ENCODE assay signal across 8 mouse cellular contexts in genomic region chr5:36620409-36621057, GRCm38 (mm10). TPM values are rescaled to one million over a fixed set of nuclear protein-coding genes. Genes with fewer than 3 reads are reported as not detected.
DNase-seq lines count a peak whose midpoint lies in the region; ATAC-seq and TF ChIP-seq lines count a peak whose summit lies in the region.

No protein-coding gene starts in this region.

- H3K9me3 ChIP-seq in kidney, embryonic 15.5 days (replicated peaks): no peaks in the 10 kb centered on the region
- no peaks in the 10 kb centered on the region for H3K9me3 ChIP-seq in heart, embryonic 15.5 days (replicated peaks)
- no peaks in the 10 kb centered on the region for H3K9me3 ChIP-seq in midbrain, embryonic 13.5 days

- 70% methylated on average over 8 of the region's 8 CpGs for WGBS in kidney, embryonic 15.5 days
- 34% methylated on average over 8 of the region's 8 CpGs for WGBS in bone marrow, adult 2 months
- WGBS in heart, embryonic 15.5 days: 34% methylated on average over 8 of the region's 8 CpGs
- 88% methylated on average over 8 of the region's 8 CpGs for WGBS in midbrain, embryonic 13.5 days

- no peak overlapping the region for H3K4me2 ChIP-seq in kidney, embryonic 15.5 days
- H3K4me2 ChIP-seq in heart, embryonic 15.5 days: peak overlapping the region; percentile 48
- H3K4me2 ChIP-seq in midbrain, embryonic 13.5 days (replicated peaks): no peak overlapping the region

- DNase-seq in kidney, postnatal 4 days: no peak
- peak; percentile 47 for DNase-seq in lung, postnatal 36 days
- DNase-seq in right cerebral cortex, adult 2 months (ENCODE audit: low spot score in 2 of 2): no peak
- no peak for DNase-seq in testis, postnatal 10 days (ENCODE audit: low spot score)

- H3K27ac ChIP-seq in kidney, embryonic 15.5 days: peak overlapping the region; percentile 55; the same call in 1 of the 2 replicates
- H3K27ac ChIP-seq in bone marrow, adult 2 months (ENCODE audit: control insufficient read depth, insufficient read depth, low read depth, low read length, poor library complexity): peak overlapping the region; percentile 93
- H3K27ac ChIP-seq in heart, embryonic 15.5 days: peak overlapping the region; percentile 80
- H3K27ac ChIP-seq in midbrain, embryonic 13.5 days: no peak overlapping the region

- H3K27me3 ChIP-seq in kidney, embryonic 15.5 days: no peaks in the 10 kb centered on the region
- no peaks in the 10 kb centered on the region for H3K27me3 ChIP-seq in heart, embryonic 15.5 days
- no peaks in the 10 kb centered on the region for H3K27me3 ChIP-seq in midbrain, embryonic 13.5 days

- 0 out of 2 replicates have a peak, but pooled peaks cover 7% of the 10 kb centered on the region for H3K4me1 ChIP-seq in kidney, embryonic 15.5 days
- H3K4me1 ChIP-seq in bone marrow, adult 2 months (ENCODE audit: control insufficient read depth, insufficient read depth, low read length): peaks cover 3% of the 10 kb centered on the region
- peaks cover 23% of the 10 kb centered on the region for H3K4me1 ChIP-seq in heart, embryonic 15.5 days (replicated peaks)
- H3K4me1 ChIP-seq in midbrain, embryonic 13.5 days (replicated peaks): no peaks in the 10 kb centered on the region; the same call in 1 of the 2 replicates

- no peak overlapping the region for H3K9ac ChIP-seq in kidney, embryonic 15.5 days
- no peak overlapping the region for H3K9ac ChIP-seq in heart, embryonic 15.5 days
- H3K9ac ChIP-seq in midbrain, embryonic 13.5 days (replicated peaks): no peak overlapping the region

- H3K4me3 ChIP-seq in kidney, embryonic 15.5 days (replicated peaks): no peak overlapping the region
- H3K4me3 ChIP-seq in bone marrow, adult 2 months (replicated peaks; ENCODE audit: control insufficient read depth, low read depth, low read length): no peak overlapping the region
- peak overlapping the region; percentile 19 for H3K4me3 ChIP-seq in heart, embryonic 15.5 days
- H3K4me3 ChIP-seq in midbrain, embryonic 13.5 days (replicated peaks): no peak overlapping the region

- peaks cover 34% of the 10 kb centered on the region for H3K36me3 ChIP-seq in kidney, embryonic 15.5 days
- peaks cover 25% of the 10 kb centered on the region for H3K36me3 ChIP-seq in heart, embryonic 15.5 days
- H3K36me3 ChIP-seq in midbrain, embryonic 13.5 days: peaks cover 28% of the 10 kb centered on the region

- TF ChIP-seq POLR2A in bone marrow, adult 2 months (IDR thresholded peaks at IDR 0.05; ENCODE audit: borderline replicate concordance, control insufficient read depth, low read depth, low read length): no peak

- no peak for TF ChIP-seq CTCF in bone marrow, adult 2 months (IDR thresholded peaks at IDR 0.05; ENCODE audit: control insufficient read depth, insufficient read depth, low read length)

- no peak for ATAC-seq in kidney, embryonic 15.5 days (replicated peaks; ENCODE audit: low FRiP score)
- no peak for ATAC-seq in heart, embryonic 15.5 days (replicated peaks; ENCODE audit: insufficient number of reproducible peaks, insufficient read depth, low FRiP score, low read depth)
- no peak for ATAC-seq in midbrain, embryonic 13.5 days

RNA-seq across cellular contexts. Expression of gene Tbc1d14, which starts 27.5 kb away (rescaled TPM):
- 45.2 and 46.2 TPM in 2 replicates for polyA plus RNA-seq in kidney, embryonic 15.5 days (2015; fragmentation: Nextera tagmentation; extraction: Ambion mirVana)
- polyA plus RNA-seq in bone marrow, adult 2 months (2011; ENCODE audit: insufficient read depth, insufficient read length, low replicate concordance, missing spikeins): 7.5 and 34.7 TPM in 2 replicates
- polyA plus RNA-seq in heart, embryonic 15.5 days (2015; fragmentation: Nextera tagmentation; extraction: Ambion mirVana): 14.8 and 20.2 TPM in 2 replicates
- 59.7 and 60.0 TPM in 2 replicates for polyA plus RNA-seq in midbrain, embryonic 13.5 days (2015; fragmentation: Nextera tagmentation; extraction: Ambion mirVana)
